Mouse (Mus musculus) kidney, embryonic 16.5 days (tissue): ENCODE data around the gene Eef1g. TPM values are rescaled to one million over a fixed set of nuclear protein-coding genes. Genes with fewer than 3 reads are reported as not detected.

Source experiments
- polyA plus RNA-seq: library from polyadenylated mRNA; unstranded; fragments of >200 nt; fragmentation: Nextera tagmentation; extraction: Ambion mirVana; gene quantifications from 2 replicates; pipeline ENCODE4 v1.2.1, GENCODE M21; 2015

Gene Eef1g
- polyA plus RNA-seq, 1 experiment from 2014 or later, result 455 TPM

Other genes with a start within 250 kb of the Eef1g start
- gene Slc3a2, start 243.7 kb upstream of the Eef1g start, polyA plus RNA-seq, result 141 and 146 TPM in 2 replicates
- 101 and 108 TPM in 2 replicates for gene Wdr74, start 231.2 kb upstream of the Eef1g start, polyA plus RNA-seq
- 1.9 and 2.0 TPM in 2 replicates for gene 1700092M07Rik, start 226.3 kb upstream of the Eef1g start, polyA plus RNA-seq
- gene Stx5a, start 225.6 kb upstream of the Eef1g start, polyA plus RNA-seq, result 150 and 154 TPM in 2 replicates
- gene Nxf1, start 210.0 kb upstream of the Eef1g start, polyA plus RNA-seq, result 213 and 218 TPM in 2 replicates
- gene Tmem223, start 196.0 kb upstream of the Eef1g start, polyA plus RNA-seq, result 197 and 215 TPM in 2 replicates
- gene Tmem179b, start 192.6 kb upstream of the Eef1g start, polyA plus RNA-seq, result 89.4 and 92.5 TPM in 2 replicates
- gene Taf6l, start 180.6 kb upstream of the Eef1g start, polyA plus RNA-seq, result 37.2 and 39.0 TPM in 2 replicates
- 168 and 176 TPM in 2 replicates for gene Polr2g, start 168.5 kb upstream of the Eef1g start, polyA plus RNA-seq
- gene Zbtb3, start 164.5 kb upstream of the Eef1g start, polyA plus RNA-seq, result 6.2 and 6.4 TPM in 2 replicates
- gene Ttc9c, start 147.7 kb upstream of the Eef1g start, polyA plus RNA-seq, result 53.0 and 63.0 TPM in 2 replicates
- 5.4 and 5.9 TPM in 2 replicates for gene Hnrnpul2, start 147.0 kb upstream of the Eef1g start, polyA plus RNA-seq
- not detected in 2 replicates for gene AC129217.1, start 137.3 kb upstream of the Eef1g start, polyA plus RNA-seq
- gene Bscl2, start 129.6 kb upstream of the Eef1g start, polyA plus RNA-seq, result 56.7 and 62.4 TPM in 2 replicates
- 3.2 and 5.4 TPM in 2 replicates for gene Gng3, start 127.8 kb upstream of the Eef1g start, polyA plus RNA-seq
- 0.75 and 1.0 TPM in 2 replicates for gene Lrrn4cl, start 116.3 kb upstream of the Eef1g start, polyA plus RNA-seq
- 195 and 197 TPM in 2 replicates for gene Ubxn1, start 95.5 kb upstream of the Eef1g start, polyA plus RNA-seq
- 69.3 and 71.4 TPM in 2 replicates for gene Uqcc3, start 86.1 kb upstream of the Eef1g start, polyA plus RNA-seq
- gene Lbhd1, start 83.3 kb upstream of the Eef1g start, polyA plus RNA-seq, result 78.4 and 84.3 TPM in 2 replicates
- gene Gm49403, start 83.1 kb upstream of the Eef1g start, polyA plus RNA-seq, result not detected in 2 replicates
- gene 1810009A15Rik, start 78.2 kb upstream of the Eef1g start, polyA plus RNA-seq, result 93.0 and 94.3 TPM in 2 replicates
- 1.2 TPM in 1 of 2 replicates, not detected in the other for gene Gm49416, start 78.1 kb upstream of the Eef1g start, polyA plus RNA-seq
- 49.5 and 53.1 TPM in 2 replicates for gene Ints5, start 74.0 kb upstream of the Eef1g start, polyA plus RNA-seq
- 146 and 151 TPM in 2 replicates for gene Ganab, start 69.0 kb upstream of the Eef1g start, polyA plus RNA-seq
- gene B3gat3, start 46.7 kb upstream of the Eef1g start, polyA plus RNA-seq, result 51.1 and 53.5 TPM in 2 replicates
- gene Rom1, start 37.7 kb upstream of the Eef1g start, polyA plus RNA-seq, result 4.3 and 4.5 TPM in 2 replicates
- gene Eml3, start 37.5 kb upstream of the Eef1g start, polyA plus RNA-seq, result 33.2 and 34.1 TPM in 2 replicates
- 179 and 180 TPM in 2 replicates for gene Mta2, start 25.2 kb upstream of the Eef1g start, polyA plus RNA-seq
- 36.0 and 38.3 TPM in 2 replicates for gene Tut1, start 13.2 kb upstream of the Eef1g start, polyA plus RNA-seq
- gene Ahnak, start 22.2 kb downstream of the Eef1g start, polyA plus RNA-seq, result 14.0 and 14.4 TPM in 2 replicates
- gene Scgb1a1, start 120.9 kb downstream of the Eef1g start, polyA plus RNA-seq, result 0.76 TPM in 1 of 2 replicates, not detected in the other
- gene Asrgl1, start 168.6 kb downstream of the Eef1g start, polyA plus RNA-seq, result 15.0 and 15.1 TPM in 2 replicates